Mouse (Mus musculus): ENCODE data around the gene Myocos. TPM values are rescaled to one million over a fixed set of nuclear protein-coding genes. Genes with fewer than 3 reads are reported as not detected.

The Myocos gene
- polyA plus RNA-seq, 1 experiment from 2014 or later: not detected

Small RNA genes within 50 kb of the gene (microRNA-seq; reads per million reads assigned to microRNA genes)
- gene Gm27616: not detected

Other genes with a start within 250 kb of the Myocos start
- gene Dnm3, start 180.2 kb downstream of the Myocos start, polyA plus RNA-seq (2014; fragmentation: Nextera tagmentation; extraction: Ambion mirVana): 1.6 and 2.0 TPM in 2 replicates
- gene Mettl13, start 109.7 kb downstream of the Myocos start, polyA plus RNA-seq (2014; fragmentation: Nextera tagmentation; extraction: Ambion mirVana): 6.9 and 8.2 TPM in 2 replicates
- gene Vamp4, start 87.7 kb downstream of the Myocos start, polyA plus RNA-seq (2014; fragmentation: Nextera tagmentation; extraction: Ambion mirVana): 32.2 and 35.8 TPM in 2 replicates
- gene Myoc, start 19.1 kb downstream of the Myocos start, polyA plus RNA-seq (2014; fragmentation: Nextera tagmentation; extraction: Ambion mirVana): not detected in 2 replicates
- 80.1 and 91.7 TPM in 2 replicates for gene Prrc2c, start 82.3 kb upstream of the Myocos start, polyA plus RNA-seq (2014; fragmentation: Nextera tagmentation; extraction: Ambion mirVana)
- gene Fmo4, start 155.8 kb upstream of the Myocos start, polyA plus RNA-seq (2014; fragmentation: Nextera tagmentation; extraction: Ambion mirVana): 0.46 and 0.55 TPM in 2 replicates
- 4.1 and 4.9 TPM in 2 replicates for gene Fmo1, start 208.4 kb upstream of the Myocos start, polyA plus RNA-seq (2014; fragmentation: Nextera tagmentation; extraction: Ambion mirVana)
- gene Fmo2, start 240.5 kb upstream of the Myocos start, polyA plus RNA-seq (2014; fragmentation: Nextera tagmentation; extraction: Ambion mirVana): 8.3 and 8.9 TPM in 2 replicates

Measured in heart, embryonic 14.5 days (tissue).